Mouse (Mus musculus) ES-Bruce4 (cell line): Measurements from ENCODE around the gene Bptf.

Source experiments
- CTCF ChIP-seq: IDR thresholded peaks from one replicate; pipeline ENCODE4 v1.8.1; 2011; ENCODE audit warnings: low read depth, low read length
- EP300 ChIP-seq: IDR thresholded peaks from 2 replicates; pipeline ENCODE4 v1.6.1; 2011; ENCODE audit warnings: low read depth, low read length; ENCODE audit not compliant: insufficient read depth

- TF ChIP-seq CTCF, result no peak
- TF ChIP-seq EP300, result no peak
These were observed 17.9 kb downstream of the Bptf start for GRCm38 (mm10) chr11:107113881-107114557.
